Mouse (Mus musculus): ENCODE measurements at regions not wholly inside any gene's neighbourhood (a gene's known extent, or its start where the extent isn't known, plus 50 kb on each side); places are given as distances from the start of the nearest gene placed in this dataset.

- in situ Hi-C loops (cut with MboI; ENCODE audit: low sequenced_read_pairs) = no loop called here
Measured at GRCm38 (mm10) chr16:31592973-31593683, 70.1 kb upstream of the Dlg1 start.

- in situ Hi-C loops (cut with MboI; ENCODE audit: low sequenced_read_pairs) = no loop called here
Measured at GRCm38 (mm10) chr16:31597965-31598364, 65.3 kb upstream of the Dlg1 start.

GRCm38 (mm10) chr16:31598409-31598988 is 64.7 kb upstream of the Dlg1 start:
- in situ Hi-C loops (cut with MboI; ENCODE audit: low sequenced_read_pairs) = no loop called here

GRCm38 (mm10) chr16:31598989-31599421 is 64.2 kb upstream of the Dlg1 start:
- in situ Hi-C loops (cut with MboI; ENCODE audit: low sequenced_read_pairs) = no loop called here

GRCm38 (mm10) chr16:31601278-31601677 is 62.0 kb upstream of the Dlg1 start:
- in situ Hi-C loops (cut with MboI; ENCODE audit: low sequenced_read_pairs) = no loop called here

GRCm38 (mm10) chr16:31603185-31603584 is 60.1 kb upstream of the Dlg1 start:
- in situ Hi-C loops (cut with MboI; ENCODE audit: low sequenced_read_pairs) = no loop called here

GRCm38 (mm10) chr16:31606389-31607177 is 56.7 kb upstream of the Dlg1 start:
- in situ Hi-C loops (cut with MboI; ENCODE audit: low sequenced_read_pairs) = no loop called here

GRCm38 (mm10) chr16:31608964-31609363 is 54.3 kb upstream of the Dlg1 start:
- in situ Hi-C loops (cut with MboI; ENCODE audit: low sequenced_read_pairs) = no loop called here

- in situ Hi-C loops (cut with MboI; ENCODE audit: low sequenced_read_pairs) = no loop called here
Measured at GRCm38 (mm10) chr16:31609394-31610172, 53.7 kb upstream of the Dlg1 start.

Data from CH12F3 (cell line).